Mouse (Mus musculus) G1E (cell line): ENCODE results near the gene Rin1. TPM values are rescaled to one million over a fixed set of nuclear protein-coding genes. Genes with fewer than 3 reads are reported as not detected.

Source experiments
- ATAC-seq: 2 replicates; pipeline ENCODE4 v1.8.0; 2016; ENCODE audit warnings: mild to moderate bottlenecking; ENCODE audit not compliant: insufficient number of reproducible peaks, poor library complexity, low FRiP score, severe bottlenecking; ENCODE audit errors: extremely low read depth
- DNase-seq: peaks from one replicate; pipeline ENCODE4 v3.0.0; 2012; ENCODE audit warnings: low spot score
- H3K27me3 ChIP-seq: 2 replicates; pipeline ENCODE4 v1.6.1; 2012; ENCODE audit warnings: mild to moderate bottlenecking, low read length, inconsistent platforms; ENCODE audit not compliant: insufficient read depth
- H3K36me3 ChIP-seq: replicated peaks from 2 replicates; pipeline ENCODE3; 2012; ENCODE audit warnings: mild to moderate bottlenecking, inconsistent platforms
- H3K4me1 ChIP-seq: 2 replicates; pipeline ENCODE4 v1.6.1; 2012; ENCODE audit warnings: low read depth, low read length, inconsistent platforms, mixed read lengths; ENCODE audit not compliant: insufficient read depth
- H3K4me3 ChIP-seq: 2 replicates; pipeline ENCODE4 v1.5.1; 2012; ENCODE audit warnings: low read depth, mild to moderate bottlenecking, inconsistent platforms, low read length, moderate library complexity, mixed read lengths
- H3K9me3 ChIP-seq: replicated peaks from 2 replicates; pipeline ENCODE4 v1.6.1; 2012; ENCODE audit warnings: inconsistent platforms
- CTCF ChIP-seq: IDR thresholded peaks from 2 replicates; pipeline ENCODE4 v1.5.1; 2012; ENCODE audit warnings: low read depth, low read length, inconsistent platforms, mixed read lengths
- GATA1 ChIP-seq: IDR thresholded peaks from 2 replicates; pipeline ENCODE4 v1.6.1; 2012; ENCODE audit warnings: borderline replicate concordance, low read length, inconsistent platforms, mixed read lengths
- GATA2 ChIP-seq: IDR thresholded peaks from 2 replicates; pipeline ENCODE4 v1.6.1; 2012; ENCODE audit warnings: low read depth, low read length, inconsistent platforms, borderline replicate concordance
- POLR2AphosphoS5 ChIP-seq: IDR thresholded peaks from 2 replicates; pipeline ENCODE4 v1.6.1; 2012; ENCODE audit warnings: low read depth, low read length, inconsistent platforms; ENCODE audit not compliant: insufficient replicate concordance
- TAL1 ChIP-seq: conservative IDR thresholded peaks from 2 replicates; pipeline ENCODE4 v1.6.1; 2012; ENCODE audit warnings: low read depth, low read length, inconsistent platforms, mixed read lengths
- polyA plus RNA-seq: library from polyadenylated mRNA; stranded (reverse); fragments of >175 nt; gene quantifications from 2 replicates; pipeline ENCODE4 v1.2.3, GENCODE M21; 2012
- total RNA-seq, 2 experiments: library from RNA; stranded (forward) in 1 of 2; stranded (reverse) in 1 of 2; fragments of 200-1000 nt in 1 of 2; fragments of >200 nt in 1 of 2; fragmentation: Nextera tagmentation in 1 of 2; gene quantifications; 2 replicates each; pipeline ENCODE4 v1.2.3; 2014 to 2017

Gene Rin1
- total and polyA plus RNA-seq, 3 experiments = 0.22 to 1.8 (median 0.72) TPM

DNA sequence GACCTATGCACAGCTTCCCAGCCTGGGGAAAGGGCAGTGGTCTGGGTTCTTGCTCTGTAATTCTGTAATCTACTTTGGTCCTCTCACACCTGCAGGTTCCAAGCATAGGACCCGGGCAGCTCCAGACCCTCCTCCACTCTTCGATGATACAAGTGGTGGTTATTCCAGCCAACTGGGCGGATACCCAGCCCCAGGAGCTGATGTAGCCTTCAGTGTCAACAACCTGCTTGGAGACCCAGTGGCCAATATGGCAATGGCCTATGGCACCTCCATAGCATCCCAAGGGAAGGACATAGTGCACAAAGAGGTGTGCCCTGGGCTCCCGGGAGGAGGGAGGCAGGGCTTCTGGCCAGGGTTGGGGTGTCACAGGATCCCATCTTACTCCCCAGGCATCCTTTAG is 39.0 kb downstream of the Rin1 start:
- Histone ChIP-seq H3K9me3 (no peaks in the 10 kb centered on the region), H3K4me1 (peaks cover 38% of the 10 kb centered on the region), H3K4me3 (peak overlapping the region; percentile 98; the same call in 1 of the 2 replicates), H3K27me3 (peaks cover 10% of the 10 kb centered on the region), H3K36me3 (peaks cover 50% of the 10 kb centered on the region)
- TF ChIP-seq GATA2 (no peak), GATA1 (no peak), CTCF (no peak), TAL1 (no peak), POLR2AphosphoS5 (no peak)
- ATAC-seq (no peak), DNase-seq (no peak)

DNA sequence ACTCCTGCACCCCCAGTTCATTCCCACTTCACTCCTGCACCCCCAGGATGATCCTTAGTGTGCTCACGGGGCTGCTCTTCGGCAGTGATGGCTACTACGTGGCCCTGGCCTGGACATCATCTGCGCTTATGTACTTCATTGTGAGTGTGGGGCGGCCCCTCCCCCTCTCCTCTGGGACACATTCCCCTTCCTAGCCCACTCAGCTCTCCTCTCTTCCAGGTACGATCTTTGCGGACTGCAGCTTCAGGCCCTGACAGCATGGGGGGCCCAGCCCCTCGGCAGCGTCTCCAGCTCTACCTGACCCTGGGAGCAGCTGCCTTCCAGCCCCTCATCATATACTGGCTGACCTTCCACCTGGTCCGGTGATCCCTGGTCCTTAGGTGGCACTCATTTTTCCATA is 41.8 kb downstream of the Rin1 start:
- Histone ChIP-seq H3K27me3 (peaks cover 12% of the 10 kb centered on the region), H3K36me3 (peaks cover 50% of the 10 kb centered on the region), H3K4me1 (peaks cover 48% of the 10 kb centered on the region), H3K4me3 (no peak overlapping the region), H3K9me3 (no peaks in the 10 kb centered on the region)
- no peak for DNase-seq
- ATAC-seq = no peak
- TF ChIP-seq GATA1 (no peak), POLR2AphosphoS5 (no peak), TAL1 (no peak), CTCF (no peak)

DNA sequence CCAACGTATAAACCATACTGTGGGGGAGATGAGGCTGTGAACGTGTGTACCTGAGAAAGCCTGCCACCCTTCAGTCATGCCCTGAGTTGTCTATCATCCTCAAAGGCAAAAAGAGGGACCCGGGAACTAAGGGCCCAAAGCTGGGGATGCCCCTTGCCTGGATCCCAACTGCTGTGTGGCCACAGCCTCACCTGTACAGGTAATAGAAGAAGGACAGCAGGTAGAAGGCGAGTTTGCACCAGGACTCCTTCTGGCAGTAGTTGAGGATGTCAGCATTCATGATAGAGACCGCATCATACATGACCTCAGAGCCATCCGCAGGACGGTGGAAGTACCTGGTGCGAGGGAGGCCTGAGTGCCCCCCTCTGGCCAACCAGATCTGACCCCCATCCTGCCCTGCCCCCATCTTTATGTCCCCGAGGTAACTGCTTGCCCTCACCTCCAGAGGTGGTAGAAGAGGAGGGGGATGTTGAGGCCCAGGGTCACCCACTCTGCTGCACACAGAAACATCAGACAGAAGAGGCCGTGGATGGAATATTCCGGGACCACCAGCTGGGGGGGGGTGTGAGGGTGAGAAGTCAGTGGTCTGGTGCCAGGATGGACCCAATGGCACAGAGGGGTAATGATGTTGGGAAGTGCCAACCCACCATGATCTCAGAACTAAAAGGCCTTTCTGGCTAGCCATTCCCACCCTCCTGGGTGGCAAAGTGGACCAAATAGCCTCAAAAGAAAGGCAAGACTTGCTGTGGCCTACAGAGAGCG is 43.4 kb downstream of the Rin1 start:
- Histone ChIP-seq H3K9me3 (no peaks in the 10 kb centered on the region), H3K27me3 (peaks cover 17% of the 10 kb centered on the region), H3K4me1 (peaks cover 49% of the 10 kb centered on the region), H3K4me3 (no peak overlapping the region), H3K36me3 (peaks cover 51% of the 10 kb centered on the region)
- DNase-seq = no peak
- ATAC-seq = no peak
- no peak for TF ChIP-seq TAL1
- TF ChIP-seq POLR2AphosphoS5 = no peak
- TF ChIP-seq GATA2 = no peak
- TF ChIP-seq CTCF = no peak
- TF ChIP-seq GATA1 = no peak

GRCm38 (mm10) chr19:5094243-5094632 is 44.0 kb downstream of the Rin1 start:
- ATAC-seq = peak; percentile 66
- H3K27me3 ChIP-seq = peaks cover 17% of the 10 kb centered on the region
- H3K9me3 ChIP-seq = no peaks in the 10 kb centered on the region
- peak; percentile 82 for DNase-seq
- H3K36me3 ChIP-seq = peaks cover 55% of the 10 kb centered on the region
- no peak for TF ChIP-seq GATA2
- TF ChIP-seq CTCF = peak; percentile 64
- no peak for TF ChIP-seq GATA1
- no peak for TF ChIP-seq POLR2AphosphoS5
- TF ChIP-seq TAL1 = no peak
- peaks cover 48% of the 10 kb centered on the region for H3K4me1 ChIP-seq
- no peak overlapping the region for H3K4me3 ChIP-seq

DNA sequence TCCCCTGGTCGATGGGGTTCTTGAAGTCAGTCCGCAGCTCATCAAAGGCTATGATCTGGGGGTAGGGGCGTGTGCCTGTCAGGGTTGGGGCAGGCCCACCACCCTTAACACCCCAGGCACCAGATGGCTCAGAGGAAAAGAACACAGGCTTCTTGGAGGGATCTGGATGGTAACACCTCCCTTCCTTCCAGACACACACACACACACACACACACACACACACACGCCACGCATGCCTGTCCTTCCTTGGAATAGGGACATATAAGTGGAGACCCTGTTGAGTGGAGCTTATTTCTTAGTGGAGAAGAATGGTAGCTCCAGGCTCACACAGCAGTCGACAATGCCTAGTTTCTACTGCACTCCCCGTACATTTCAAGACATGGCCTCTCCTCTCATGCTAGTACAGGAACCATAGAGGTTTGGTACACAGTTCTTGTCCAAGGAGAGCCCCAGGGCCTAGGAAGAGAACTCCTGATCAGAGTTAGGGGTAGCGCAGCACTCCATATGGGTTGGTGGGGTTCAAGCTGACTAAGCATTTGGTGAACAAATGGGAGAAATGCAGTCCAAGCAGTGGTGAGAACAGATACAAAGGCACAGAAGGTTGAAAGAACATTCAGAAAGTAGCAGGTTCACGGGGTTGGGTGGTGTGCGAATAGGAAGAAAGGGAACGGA is 44.6 kb downstream of the Rin1 start:
- Histone ChIP-seq H3K27me3 (peaks cover 17% of the 10 kb centered on the region), H3K36me3 (peaks cover 55% of the 10 kb centered on the region), H3K4me3 (no peak overlapping the region), H3K9me3 (no peaks in the 10 kb centered on the region), H3K4me1 (peaks cover 47% of the 10 kb centered on the region)
- no peak for DNase-seq
- no peak for ATAC-seq
- TF ChIP-seq TAL1 (no peak), GATA1 (no peak), GATA2 (no peak), CTCF (no peak), POLR2AphosphoS5 (no peak)

GRCm38 (mm10) chr19:5095887-5096474 is 45.7 kb downstream of the Rin1 start:
- Histone ChIP-seq H3K4me1 (peaks cover 47% of the 10 kb centered on the region), H3K4me3 (no peak overlapping the region), H3K27me3 (peaks cover 17% of the 10 kb centered on the region), H3K9me3 (no peaks in the 10 kb centered on the region), H3K36me3 (peaks cover 56% of the 10 kb centered on the region)
- no peak for TF ChIP-seq GATA2
- TF ChIP-seq GATA1 = no peak
- no peak for TF ChIP-seq CTCF
- TF ChIP-seq POLR2AphosphoS5 = no peak
- TF ChIP-seq TAL1 = no peak
- DNase-seq = no peak
- ATAC-seq = no peak
